Mouse (Mus musculus): ENCODE results near the gene AC161166.1. TPM values are rescaled to one million over a fixed set of nuclear protein-coding genes. Genes with fewer than 3 reads are reported as not detected.
A peak's percentile ranks its signal among the peaks of the same experiment; 100 is the strongest.
"Not testable (repeated sequence)": the region's sequence is repeated elsewhere in the genome, so short reads cannot be mapped to it uniquely, and the experiment has no call there.

The AC161166.1 gene
- polyA plus RNA-seq, 1 experiment: not detected

DNA sequence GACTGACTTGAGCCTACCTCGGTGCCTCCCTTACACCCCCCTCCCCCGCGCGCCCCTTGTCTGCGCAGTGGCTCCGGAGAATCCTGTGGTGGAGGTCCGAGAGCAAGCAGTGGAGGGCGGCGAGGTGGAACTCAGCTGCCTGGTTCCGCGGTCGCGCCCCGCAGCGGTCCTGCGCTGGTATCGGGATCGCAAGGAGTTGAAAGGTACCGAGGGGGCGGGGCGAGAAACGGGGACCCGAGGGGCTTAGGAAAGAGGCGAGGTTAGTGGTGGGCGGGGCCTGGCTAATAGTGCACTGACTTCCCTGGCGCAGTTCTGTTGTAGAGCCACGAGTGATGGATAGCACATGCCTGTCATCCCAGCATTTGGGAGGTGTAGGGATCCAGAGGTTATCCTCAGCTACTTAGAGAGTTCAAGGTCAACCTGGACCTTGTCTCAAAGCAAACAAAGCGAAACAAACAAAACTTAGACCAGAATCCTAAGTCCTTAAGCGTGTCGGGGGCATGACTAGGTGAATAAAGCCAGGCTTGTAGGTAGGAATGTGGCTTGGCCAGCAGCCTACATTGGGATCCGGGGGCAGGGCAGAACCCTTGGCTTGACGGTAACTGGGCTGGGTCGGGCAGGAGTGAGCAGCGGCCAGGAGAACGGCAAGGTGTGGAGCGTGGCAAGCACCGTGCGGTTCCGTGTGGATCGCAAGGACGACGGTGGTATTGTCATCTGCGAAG lies 12.2 kb downstream of the AC161166.1 start:
- Histone ChIP-seq H3K4me3 (ENCODE audit: insufficient read depth, low read length) (no peak overlapping the region), H3K27ac (ENCODE audit: insufficient read depth, low read depth, low read length) (no peak overlapping the region), H3K4me1 (ENCODE audit: control insufficient read depth, insufficient read depth, low read length) (no peaks in the 10 kb centered on the region)
- TF ChIP-seq POLR2A (IDR thresholded peaks at IDR 0.05; ENCODE audit: borderline replicate concordance, low read depth, low read length) (no peak), CTCF (IDR thresholded peaks at IDR 0.05; ENCODE audit: low read depth, low read length) (no peak)

DNA sequence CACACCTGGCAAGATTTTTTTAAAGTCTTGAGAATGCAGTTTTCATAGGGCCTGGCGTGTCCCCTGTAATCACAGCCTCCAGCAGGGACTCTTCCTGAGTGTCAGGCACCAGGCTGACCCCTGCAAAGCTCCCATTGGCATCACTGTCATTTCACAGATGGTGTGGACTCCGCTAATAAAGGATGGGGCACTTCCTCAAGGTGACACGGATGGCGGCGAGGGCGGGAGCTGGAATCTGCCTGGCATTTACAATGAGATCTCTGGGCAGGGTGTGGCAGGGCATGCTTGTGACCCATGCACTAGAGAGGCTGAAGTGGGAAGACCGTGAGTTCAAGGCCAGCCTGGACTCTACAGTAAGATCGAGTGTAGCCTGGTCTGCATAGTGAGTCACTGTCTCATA lies 24.0 kb downstream of the AC161166.1 start:
- H3K27ac ChIP-seq (ENCODE audit: insufficient read depth, low read depth, low read length): no peak overlapping the region
- TF ChIP-seq CTCF (IDR thresholded peaks at IDR 0.05; ENCODE audit: low read depth, low read length) (no peak), POLR2A (IDR thresholded peaks at IDR 0.05; ENCODE audit: borderline replicate concordance, low read depth, low read length) (no peak)
- no peaks in the 10 kb centered on the region for H3K4me1 ChIP-seq (ENCODE audit: control insufficient read depth, insufficient read depth, low read length)
- H3K4me3 ChIP-seq (ENCODE audit: insufficient read depth, low read length): no peak overlapping the region

DNA sequence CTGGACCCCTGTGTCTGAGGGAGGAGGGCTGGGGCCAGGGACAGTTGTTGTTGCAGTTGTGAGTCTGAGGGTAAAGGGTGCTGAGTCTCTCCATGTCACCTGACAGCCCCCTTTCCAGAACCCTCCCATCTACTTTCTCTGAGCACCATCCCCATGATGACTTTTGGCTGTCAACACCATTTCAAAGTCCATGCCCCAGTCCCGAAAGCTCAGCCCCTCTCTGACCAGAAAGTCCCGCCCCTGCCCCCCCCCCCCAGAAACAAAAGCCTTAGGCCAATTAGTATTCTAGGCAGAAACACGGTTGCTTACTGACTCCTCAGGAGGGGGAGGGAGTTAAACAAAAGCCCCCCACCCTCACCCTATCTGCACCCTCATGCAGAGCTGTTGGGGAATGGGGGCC lies 24.9 kb downstream of the AC161166.1 start:
- TF ChIP-seq POLR2A (IDR thresholded peaks at IDR 0.05; ENCODE audit: borderline replicate concordance, low read depth, low read length): no peak
- no peak for TF ChIP-seq CTCF (IDR thresholded peaks at IDR 0.05; ENCODE audit: low read depth, low read length)
- Histone ChIP-seq H3K4me3 (ENCODE audit: insufficient read depth, low read length) (no peak overlapping the region), H3K27ac (ENCODE audit: insufficient read depth, low read depth, low read length) (no peak overlapping the region)

DNA sequence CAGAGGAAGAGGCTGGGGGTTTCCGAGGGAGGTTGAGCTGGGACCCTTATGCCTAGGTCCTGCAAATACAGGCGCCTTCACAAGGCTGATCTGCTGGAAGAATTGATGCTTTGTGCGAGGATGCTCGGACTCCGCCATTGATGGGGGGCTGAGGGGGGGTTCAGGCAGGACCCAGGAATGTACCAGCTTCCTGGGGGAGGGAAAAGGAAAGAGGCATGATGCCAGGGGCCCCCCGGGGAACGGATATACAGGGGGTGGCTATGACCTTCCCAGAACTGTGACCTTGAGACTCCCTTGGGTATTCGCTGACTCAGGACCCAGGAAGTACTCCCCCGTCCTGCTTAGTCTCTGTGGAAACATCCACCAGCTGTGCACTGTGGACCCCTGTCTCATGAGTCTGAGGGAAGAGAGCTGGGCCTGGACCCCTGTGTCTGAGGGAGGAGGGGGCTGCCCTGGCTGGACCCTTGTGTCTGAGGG lies 25.6 kb downstream of the AC161166.1 start:
- Histone ChIP-seq H3K4me1 (ENCODE audit: control insufficient read depth, insufficient read depth, low read length) (no peaks in the 10 kb centered on the region), H3K27ac (ENCODE audit: insufficient read depth, low read depth, low read length) (no peak overlapping the region), H3K4me3 (ENCODE audit: insufficient read depth, low read length) (no peak overlapping the region)
- TF ChIP-seq CTCF (IDR thresholded peaks at IDR 0.05; ENCODE audit: low read depth, low read length): no peak
- TF ChIP-seq POLR2A (IDR thresholded peaks at IDR 0.05; ENCODE audit: borderline replicate concordance, low read depth, low read length): no peak

More for the DNA sequence above, 24.9 kb downstream of the AC161166.1 start:
- no peaks in the 10 kb centered on the region for H3K4me1 ChIP-seq (ENCODE audit: control insufficient read depth, insufficient read depth, low read length)

DNA sequence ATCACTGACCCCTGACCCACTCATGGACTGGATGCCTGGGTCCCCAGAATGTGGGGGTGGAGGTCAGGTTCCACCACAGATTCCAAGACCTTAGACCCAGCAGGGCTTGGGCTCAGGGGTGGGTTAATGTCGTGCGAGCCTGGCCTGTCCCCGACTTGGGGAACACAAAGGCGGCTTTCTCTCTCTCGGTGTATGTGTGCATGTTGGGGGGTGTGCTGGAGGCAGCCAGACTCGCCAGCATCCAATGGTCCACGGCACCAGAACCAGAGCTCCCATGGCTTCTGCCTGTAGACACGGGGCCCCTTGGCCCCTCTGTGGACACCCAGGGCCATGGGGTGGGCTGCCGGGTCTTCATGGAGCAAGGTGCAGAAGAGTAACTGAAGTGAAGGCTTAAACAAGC lies 26.8 kb downstream of the AC161166.1 start:
- H3K27ac ChIP-seq (ENCODE audit: insufficient read depth, low read depth, low read length): no peak overlapping the region
- H3K4me1 ChIP-seq (ENCODE audit: control insufficient read depth, insufficient read depth, low read length): no peaks in the 10 kb centered on the region; the same call in 1 of the 2 replicates
- TF ChIP-seq POLR2A (IDR thresholded peaks at IDR 0.05; ENCODE audit: borderline replicate concordance, low read depth, low read length) (no peak), CTCF (IDR thresholded peaks at IDR 0.05; ENCODE audit: low read depth, low read length) (no peak)
- no peak overlapping the region for H3K4me3 ChIP-seq (ENCODE audit: insufficient read depth, low read length)

GRCm38 (mm10) chr7:24483291-24483690 lies 29.0 kb downstream of the AC161166.1 start:
- not testable (repeated sequence) for H3K27ac ChIP-seq (ENCODE audit: insufficient read depth, low read depth, low read length); H3K4me1 ChIP-seq (ENCODE audit: control insufficient read depth, insufficient read depth, low read length); H3K4me3 ChIP-seq (ENCODE audit: insufficient read depth, low read length)

DNA sequence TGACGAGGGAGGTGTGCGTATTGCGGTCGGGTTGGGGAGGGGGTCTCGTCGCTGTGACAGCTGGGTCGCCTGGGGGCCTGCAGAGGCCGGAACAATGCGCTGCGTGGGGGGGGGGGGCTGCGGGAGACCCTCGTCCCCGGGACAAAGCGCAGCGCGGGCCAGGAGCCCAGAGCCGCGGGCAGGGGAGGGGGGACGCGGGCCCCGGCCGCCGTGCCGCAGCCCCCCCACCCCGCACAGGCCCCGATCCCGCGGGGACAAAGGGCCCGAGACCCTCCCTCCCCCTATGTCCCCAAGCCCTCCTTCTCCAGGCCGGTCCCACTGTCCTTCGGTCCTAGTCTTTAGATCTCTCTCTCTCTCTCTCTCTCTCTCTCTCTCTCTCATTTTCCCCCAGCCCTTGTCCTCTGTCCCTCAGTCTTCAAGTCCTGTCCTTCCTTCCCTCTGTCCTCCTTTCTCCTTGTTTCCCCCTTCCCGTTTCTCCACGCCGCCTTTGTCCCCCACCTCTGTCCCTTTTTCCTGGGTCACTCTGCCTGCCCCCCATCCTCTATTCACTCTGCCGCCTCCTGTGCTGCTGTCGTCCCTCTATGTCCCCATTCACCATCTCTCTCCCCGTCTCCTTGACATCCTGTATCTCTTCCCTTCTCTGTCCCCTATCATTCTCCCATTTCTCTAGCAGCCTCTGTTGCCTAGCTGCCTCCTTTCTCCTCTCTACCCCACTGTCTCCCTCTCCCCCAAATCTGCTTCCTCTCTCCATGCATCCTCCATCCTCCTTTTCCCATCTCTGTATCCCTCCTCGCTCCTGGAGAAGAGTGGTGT lies 29.8 kb downstream of the AC161166.1 start:
- no peaks in the 10 kb centered on the region; the same call in 1 of the 2 replicates for H3K4me1 ChIP-seq (ENCODE audit: control insufficient read depth, insufficient read depth, low read length)
- TF ChIP-seq CTCF (IDR thresholded peaks at IDR 0.05; ENCODE audit: low read depth, low read length) (no peak), POLR2A (IDR thresholded peaks at IDR 0.05; ENCODE audit: borderline replicate concordance, low read depth, low read length) (no peak)
- H3K4me3 ChIP-seq (ENCODE audit: insufficient read depth, low read length): peak overlapping the region; percentile 51
- no peak overlapping the region for H3K27ac ChIP-seq (ENCODE audit: insufficient read depth, low read depth, low read length)

DNA sequence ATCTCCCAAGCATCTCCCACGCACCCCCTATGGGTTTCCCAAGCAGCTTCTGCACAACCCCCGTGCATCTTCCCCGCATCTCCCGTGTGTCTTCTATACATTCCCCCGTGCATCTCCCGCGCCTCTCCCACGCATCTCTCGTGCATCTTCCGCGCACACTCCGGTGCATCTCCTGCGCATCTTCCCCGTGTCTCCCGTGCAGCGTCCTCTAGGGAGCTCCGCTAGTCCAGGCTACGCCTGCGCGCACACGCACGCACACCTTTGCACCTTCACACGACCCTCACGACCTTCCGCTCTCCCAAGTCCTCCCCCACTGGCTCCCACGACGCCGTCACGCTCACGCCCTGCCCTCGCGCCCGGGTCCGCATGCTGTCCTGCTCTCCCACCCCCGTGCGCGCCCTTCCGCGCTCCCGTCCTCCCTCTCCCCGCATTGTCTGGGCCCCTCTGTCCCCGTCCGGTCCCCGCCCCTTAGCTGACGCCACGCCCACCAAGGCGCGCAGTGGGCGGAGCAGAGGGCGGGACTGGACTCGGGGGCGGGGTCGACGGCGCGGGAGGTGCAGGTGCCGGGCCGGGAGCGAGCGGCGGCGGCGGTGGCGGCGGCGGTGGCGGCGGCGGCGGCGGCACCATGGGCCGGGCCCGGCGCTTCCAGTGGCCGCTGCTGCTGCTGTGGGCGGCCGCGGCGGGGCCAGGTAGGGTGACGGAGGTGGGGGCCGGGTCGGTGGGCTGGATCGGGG lies 30.6 kb downstream of the AC161166.1 start, which contains the start of gene Cadm4:
Gene Cadm4, plus strand, starts transcription at position 550 of the 734 bp plus-strand sequence.
- H3K27ac ChIP-seq (ENCODE audit: insufficient read depth, low read depth, low read length): no peak within 1 kb of the TSS
- peak within 1 kb of the TSS; percentile 51 for H3K4me3 ChIP-seq (ENCODE audit: insufficient read depth, low read length)
- no peaks in the 10 kb centered on the region; the same call in 1 of the 2 replicates for H3K4me1 ChIP-seq (ENCODE audit: control insufficient read depth, insufficient read depth, low read length)
- no peak for TF ChIP-seq POLR2A (IDR thresholded peaks at IDR 0.05; ENCODE audit: borderline replicate concordance, low read depth, low read length)
- TF ChIP-seq CTCF (IDR thresholded peaks at IDR 0.05; ENCODE audit: low read depth, low read length): no peak

- Histone ChIP-seq H3K4me1 (ENCODE audit: control insufficient read depth, insufficient read depth, low read length) (no peaks in the 10 kb centered on the region; the same call in 1 of the 2 replicates), H3K4me3 (ENCODE audit: insufficient read depth, low read length) (no peak overlapping the region), H3K27ac (ENCODE audit: insufficient read depth, low read depth, low read length) (no peak overlapping the region)
- TF ChIP-seq POLR2A (IDR thresholded peaks at IDR 0.05; ENCODE audit: borderline replicate concordance, low read depth, low read length): no peak
- no peak for TF ChIP-seq CTCF (IDR thresholded peaks at IDR 0.05; ENCODE audit: low read depth, low read length)
Measured at GRCm38 (mm10) chr7:24480986-24481473, 31.2 kb downstream of the AC161166.1 start.

All from bone marrow macrophage, adult 2 months (primary cell).